Mouse (Mus musculus): ENCODE measurements around the gene Adamts15. TPM values are rescaled to one million over a fixed set of nuclear protein-coding genes. Genes with fewer than 3 reads are reported as not detected.

The Adamts15 gene
- polyA plus RNA-seq, 1 experiment from 2014 or later = 6.0 TPM

GRCm38 (mm10) chr9:30902641-30903040, 19.6 kb downstream of the Adamts15 start:
- 90% methylated on average over 7 of the region's 7 CpGs for WGBS

GRCm38 (mm10) chr9:30902152-30902551, 20.1 kb downstream of the Adamts15 start:
- H3K27ac ChIP-seq (replicated peaks in 1 of 2; ENCODE audit: control insufficient read depth in 1 of 2, insufficient read depth in 1 of 2, low read depth in 2 of 2, low read length in 2 of 2) = no peak overlapping the region
- 92% methylated on average over 19 of the region's 19 CpGs for WGBS
- no peaks in the 10 kb centered on the region for H3K9me3 ChIP-seq (ENCODE audit: control insufficient read depth, low read length)
- H3K4me1 ChIP-seq (ENCODE audit: control insufficient read depth in 2 of 2, insufficient read depth in 2 of 2, low read length in 2 of 2) = peaks cover under 1 to 4% of the 10 kb centered on the region in 2 experiments; a peak in 3 of 4 replicates
- H3K27me3 ChIP-seq (ENCODE audit: control insufficient read depth, insufficient read depth, low read length) = no peaks in the 10 kb centered on the region
- no peak overlapping the region for H3K4me2 ChIP-seq (ENCODE audit: low read length)
- ATAC-seq (ENCODE audit: insufficient number of reproducible peaks, insufficient read depth, low FRiP score, low read depth) = no peak
- H3K9ac ChIP-seq (ENCODE audit: low read length) = no peak overlapping the region
- H3K36me3 ChIP-seq (ENCODE audit: control insufficient read depth, insufficient read depth, low read length) = peaks cover 44% of the 10 kb centered on the region
- no peak overlapping the region for H3K4me3 ChIP-seq (ENCODE audit: control insufficient read depth in 1 of 2, insufficient read depth in 1 of 2, low read depth in 1 of 2, low read length in 2 of 2)

More at GRCm38 (mm10) chr9:30902641-30903040, 19.6 kb downstream of the Adamts15 start:
- no peak overlapping the region for H3K27ac ChIP-seq (replicated peaks in 1 of 2; ENCODE audit: control insufficient read depth in 1 of 2, insufficient read depth in 1 of 2, low read depth in 2 of 2, low read length in 2 of 2)
- no peaks in the 10 kb centered on the region for H3K9me3 ChIP-seq (ENCODE audit: control insufficient read depth, low read length)
- H3K4me2 ChIP-seq (ENCODE audit: low read length) = no peak overlapping the region
- ATAC-seq (ENCODE audit: insufficient number of reproducible peaks, insufficient read depth, low FRiP score, low read depth) = no peak
- H3K4me1 ChIP-seq (ENCODE audit: control insufficient read depth in 2 of 2, insufficient read depth in 2 of 2, low read length in 2 of 2) = no peaks in the 10 kb centered on the region
- peaks cover 44% of the 10 kb centered on the region for H3K36me3 ChIP-seq (ENCODE audit: control insufficient read depth, insufficient read depth, low read length)
- no peak overlapping the region for H3K9ac ChIP-seq (ENCODE audit: low read length)
- H3K27me3 ChIP-seq (ENCODE audit: control insufficient read depth, insufficient read depth, low read length) = no peaks in the 10 kb centered on the region
- H3K4me3 ChIP-seq (ENCODE audit: control insufficient read depth in 1 of 2, insufficient read depth in 1 of 2, low read depth in 1 of 2, low read length in 2 of 2) = no peak overlapping the region

GRCm38 (mm10) chr9:30897169-30897568, 25.1 kb downstream of the Adamts15 start:
- H3K4me2 ChIP-seq (ENCODE audit: low read length) = no peak overlapping the region
- no peak overlapping the region for H3K9ac ChIP-seq (ENCODE audit: low read length)
- ATAC-seq (ENCODE audit: insufficient number of reproducible peaks, insufficient read depth, low FRiP score, low read depth) = no peak
- H3K4me1 ChIP-seq (ENCODE audit: control insufficient read depth in 2 of 2, insufficient read depth in 2 of 2, low read length in 2 of 2) = peaks cover 16 to 18% of the 10 kb centered on the region in 2 experiments
- peaks cover 22% of the 10 kb centered on the region for H3K36me3 ChIP-seq (ENCODE audit: control insufficient read depth, insufficient read depth, low read length)
- H3K9me3 ChIP-seq (ENCODE audit: control insufficient read depth, low read length) = no peaks in the 10 kb centered on the region
- H3K27me3 ChIP-seq (ENCODE audit: control insufficient read depth, insufficient read depth, low read length) = no peaks in the 10 kb centered on the region
- peak overlapping the region; percentile 38 to 80 for H3K27ac ChIP-seq (replicated peaks in 1 of 2; ENCODE audit: control insufficient read depth in 1 of 2, insufficient read depth in 1 of 2, low read depth in 2 of 2, low read length in 2 of 2)
- no peak overlapping the region for H3K4me3 ChIP-seq (ENCODE audit: control insufficient read depth in 1 of 2, insufficient read depth in 1 of 2, low read depth in 1 of 2, low read length in 2 of 2)
- WGBS = 71% methylated on average over 2 of the region's 2 CpGs

- H3K27me3 ChIP-seq (ENCODE audit: control insufficient read depth, insufficient read depth, low read length) = no peaks in the 10 kb centered on the region
- 38% methylated on average over 5 of the region's 5 CpGs for WGBS
- peaks cover 18% of the 10 kb centered on the region for H3K36me3 ChIP-seq (ENCODE audit: control insufficient read depth, insufficient read depth, low read length)
- peak; percentile 73 for ATAC-seq (ENCODE audit: insufficient number of reproducible peaks, insufficient read depth, low FRiP score, low read depth)
- H3K4me1 ChIP-seq (ENCODE audit: control insufficient read depth in 2 of 2, insufficient read depth in 2 of 2, low read length in 2 of 2) = peaks cover 16 to 18% of the 10 kb centered on the region in 2 experiments
- no peaks in the 10 kb centered on the region for H3K9me3 ChIP-seq (ENCODE audit: control insufficient read depth, low read length)
- H3K27ac ChIP-seq (replicated peaks in 1 of 2; ENCODE audit: control insufficient read depth in 1 of 2, insufficient read depth in 1 of 2, low read depth in 2 of 2, low read length in 2 of 2) = peak overlapping the region; percentile 38 to 80
- H3K9ac ChIP-seq (ENCODE audit: low read length) = no peak overlapping the region
- H3K4me2 ChIP-seq (ENCODE audit: low read length) = no peak overlapping the region
- H3K4me3 ChIP-seq (ENCODE audit: control insufficient read depth in 1 of 2, insufficient read depth in 1 of 2, low read depth in 1 of 2, low read length in 2 of 2) = no peak overlapping the region
Observed at GRCm38 (mm10) chr9:30896752-30897151, 25.5 kb downstream of the Adamts15 start.

- ATAC-seq (ENCODE audit: insufficient number of reproducible peaks, insufficient read depth, low FRiP score, low read depth) = no peak
- H3K4me1 ChIP-seq (ENCODE audit: control insufficient read depth in 2 of 2, insufficient read depth in 2 of 2, low read length in 2 of 2) = peaks cover 16 to 18% of the 10 kb centered on the region in 2 experiments
- H3K4me3 ChIP-seq (ENCODE audit: control insufficient read depth in 1 of 2, insufficient read depth in 1 of 2, low read depth in 1 of 2, low read length in 2 of 2) = no peak overlapping the region
- H3K27me3 ChIP-seq (ENCODE audit: control insufficient read depth, insufficient read depth, low read length) = no peaks in the 10 kb centered on the region
- H3K36me3 ChIP-seq (ENCODE audit: control insufficient read depth, insufficient read depth, low read length) = peaks cover 7% of the 10 kb centered on the region
- H3K27ac ChIP-seq (replicated peaks in 1 of 2; ENCODE audit: control insufficient read depth in 1 of 2, insufficient read depth in 1 of 2, low read depth in 2 of 2, low read length in 2 of 2) = no peak overlapping the region
- no peak overlapping the region for H3K9ac ChIP-seq (ENCODE audit: low read length)
- WGBS = 51% methylated on average over 3 of the region's 3 CpGs
- no peaks in the 10 kb centered on the region for H3K9me3 ChIP-seq (ENCODE audit: control insufficient read depth, low read length)
- H3K4me2 ChIP-seq (ENCODE audit: low read length) = no peak overlapping the region
Observed at GRCm38 (mm10) chr9:30895618-30896017, 26.6 kb downstream of the Adamts15 start.

- WGBS = 87% methylated on average over 3 of the region's 3 CpGs
Observed at GRCm38 (mm10) chr9:30886276-30886675, 36.0 kb downstream of the Adamts15 start.

GRCm38 (mm10) chr9:30880553-30880952, 41.7 kb downstream of the Adamts15 start:
- no peak; the same call in 1 of the 2 replicates for ATAC-seq (ENCODE audit: insufficient number of reproducible peaks, insufficient read depth, low FRiP score, low read depth)
- H3K9me3 ChIP-seq (ENCODE audit: control insufficient read depth, low read length) = no peaks in the 10 kb centered on the region
- no peak overlapping the region for H3K4me2 ChIP-seq (ENCODE audit: low read length)
- no peak overlapping the region for H3K27ac ChIP-seq (replicated peaks in 1 of 2; ENCODE audit: control insufficient read depth in 1 of 2, insufficient read depth in 1 of 2, low read depth in 2 of 2, low read length in 2 of 2)
- H3K27me3 ChIP-seq (ENCODE audit: control insufficient read depth, insufficient read depth, low read length) = no peaks in the 10 kb centered on the region
- H3K9ac ChIP-seq (ENCODE audit: low read length) = no peak overlapping the region
- H3K36me3 ChIP-seq (ENCODE audit: control insufficient read depth, insufficient read depth, low read length) = no peaks in the 10 kb centered on the region
- no peak overlapping the region for H3K4me3 ChIP-seq (ENCODE audit: control insufficient read depth in 1 of 2, insufficient read depth in 1 of 2, low read depth in 1 of 2, low read length in 2 of 2)
- 81% methylated on average over 9 of the region's 9 CpGs for WGBS
- peaks cover 2 to 6% of the 10 kb centered on the region in 2 experiments; a peak in 3 of 4 replicates for H3K4me1 ChIP-seq (ENCODE audit: control insufficient read depth in 2 of 2, insufficient read depth in 2 of 2, low read length in 2 of 2)

More at GRCm38 (mm10) chr9:30886276-30886675, 36.0 kb downstream of the Adamts15 start:
- Histone ChIP-seq H3K4me3 (ENCODE audit: control insufficient read depth in 1 of 2, insufficient read depth in 1 of 2, low read depth in 1 of 2, low read length in 2 of 2) (no peak overlapping the region), H3K36me3 (ENCODE audit: control insufficient read depth, insufficient read depth, low read length) (no peaks in the 10 kb centered on the region), H3K4me2 (ENCODE audit: low read length) (no peak overlapping the region), H3K9me3 (ENCODE audit: control insufficient read depth, low read length) (no peaks in the 10 kb centered on the region), H3K4me1 (ENCODE audit: control insufficient read depth in 2 of 2, insufficient read depth in 2 of 2, low read length in 2 of 2) (no peaks in the 10 kb centered on the region; a peak in 1 of 4 replicates), H3K9ac (ENCODE audit: low read length) (no peak overlapping the region), H3K27me3 (ENCODE audit: control insufficient read depth, insufficient read depth, low read length) (no peaks in the 10 kb centered on the region), H3K27ac (replicated peaks in 1 of 2; ENCODE audit: control insufficient read depth in 1 of 2, insufficient read depth in 1 of 2, low read depth in 2 of 2, low read length in 2 of 2) (no peak overlapping the region)
- no peak for ATAC-seq (ENCODE audit: insufficient number of reproducible peaks, insufficient read depth, low FRiP score, low read depth)

GRCm38 (mm10) chr9:30879947-30880273, 42.3 kb downstream of the Adamts15 start:
- H3K9ac ChIP-seq (ENCODE audit: low read length) = no peak overlapping the region
- ATAC-seq (ENCODE audit: insufficient number of reproducible peaks, insufficient read depth, low FRiP score, low read depth) = no peak
- WGBS = 67% methylated on average over 2 of the region's 2 CpGs
- H3K4me2 ChIP-seq (ENCODE audit: low read length) = no peak overlapping the region
- peaks cover 3% of the 10 kb centered on the region; the same call in 1 of the 2 replicates for H3K9me3 ChIP-seq (ENCODE audit: control insufficient read depth, low read length)
- no peak overlapping the region for H3K4me3 ChIP-seq (ENCODE audit: control insufficient read depth in 1 of 2, insufficient read depth in 1 of 2, low read depth in 1 of 2, low read length in 2 of 2)
- peaks cover 2 to 6% of the 10 kb centered on the region in 2 experiments; a peak in 2 of 4 replicates for H3K4me1 ChIP-seq (ENCODE audit: control insufficient read depth in 2 of 2, insufficient read depth in 2 of 2, low read length in 2 of 2)
- H3K36me3 ChIP-seq (ENCODE audit: control insufficient read depth, insufficient read depth, low read length) = no peaks in the 10 kb centered on the region
- H3K27me3 ChIP-seq (ENCODE audit: control insufficient read depth, insufficient read depth, low read length) = no peaks in the 10 kb centered on the region
- H3K27ac ChIP-seq (replicated peaks in 1 of 2; ENCODE audit: control insufficient read depth in 1 of 2, insufficient read depth in 1 of 2, low read depth in 2 of 2, low read length in 2 of 2) = no peak overlapping the region
